Mouse (Mus musculus) forebrain, embryonic 13.5 days (tissue): ENCODE results near the gene Olfr224. TPM values are rescaled to one million over a fixed set of nuclear protein-coding genes. Genes with fewer than 3 reads are reported as not detected.

Source experiments
- ATAC-seq: fragments of 200-750 bp; cut with Nextera tagmentation; 2 replicates; pipeline ENCODE4 v1.8.0; 2017
- H3K27ac ChIP-seq: fragments of 300-500 bp; sonication (generic); 2 replicates; pipeline ENCODE4 v1.5.1; 2015; ENCODE audit warnings: inconsistent platforms, mild to moderate bottlenecking, moderate library complexity
- H3K27me3 ChIP-seq: fragments of 300-500 bp; sonication (generic); 2 replicates; pipeline ENCODE4 v1.6.1; 2015; ENCODE audit warnings: mild to moderate bottlenecking, inconsistent platforms
- H3K36me3 ChIP-seq: fragments of 300-500 bp; sonication (generic); 2 replicates; pipeline ENCODE4 v1.6.1; 2015; ENCODE audit warnings: mild to moderate bottlenecking, inconsistent platforms; ENCODE audit not compliant: poor library complexity, severe bottlenecking
- H3K4me1 ChIP-seq: fragments of 300-500 bp; sonication (generic); 2 replicates; pipeline ENCODE4 v1.6.1; 2015; ENCODE audit warnings: inconsistent platforms
- H3K4me2 ChIP-seq: fragments of 300-500 bp; sonication (generic); 2 replicates; pipeline ENCODE4 v1.6.1; 2015; ENCODE audit warnings: inconsistent platforms, mild to moderate bottlenecking, moderate library complexity
- H3K4me3 ChIP-seq: fragments of 300-500 bp; sonication (generic); 2 replicates; pipeline ENCODE4 v1.5.1; 2015; ENCODE audit warnings: mild to moderate bottlenecking, inconsistent platforms
- H3K9ac ChIP-seq: fragments of 300-500 bp; sonication (generic); 2 replicates; pipeline ENCODE4 v1.6.1; 2015; ENCODE audit warnings: mild to moderate bottlenecking, inconsistent platforms
- H3K9me3 ChIP-seq: fragments of 300-500 bp; sonication (generic); replicated peaks from 2 replicates; pipeline ENCODE4 v1.6.1; 2016; ENCODE audit warnings: inconsistent platforms
- WGBS: fragments of 180-500 bp; shearing (Covaris S2); methylation state at CpG from one replicate; pipeline ENCODE4 v1.1.7; 2015; 5-methylcytosine and 5-hydroxymethylcytosine counted together
- polyA plus RNA-seq: library from polyadenylated mRNA; unstranded; fragments of >200 nt; fragmentation: Nextera tagmentation; extraction: Ambion mirVana; gene quantifications from 2 replicates; pipeline ENCODE4 v1.2.1, GENCODE M21; 2015

Olfr224 gene
- polyA plus RNA-seq = not detected in 2 replicates

DNA sequence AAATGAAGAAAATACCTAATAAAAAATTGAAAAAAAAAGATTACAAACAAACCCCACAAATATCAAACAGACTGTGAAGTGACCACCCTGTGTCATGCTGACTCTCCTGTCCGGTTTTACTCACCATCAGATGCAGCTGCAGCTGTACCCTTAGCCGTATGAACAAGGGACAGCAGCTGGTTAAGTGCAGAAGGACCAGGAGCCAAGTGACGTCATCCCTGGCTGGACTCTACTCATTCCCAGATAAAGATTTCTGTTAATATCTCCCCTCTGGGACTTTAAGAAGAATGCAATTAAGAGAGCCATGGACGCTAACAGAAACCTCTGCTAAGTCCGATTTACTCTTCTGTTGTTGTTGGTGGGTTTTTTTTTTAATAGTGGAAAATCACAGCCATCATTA lies at the start of gene Olfr224:
Olfr224 (minus strand) TSS at position 149 of the 400 bp plus-strand sequence.
- Histone ChIP-seq H3K4me1 (no peaks in the 10 kb centered on the region), H3K4me3 (no peak within 1 kb of the TSS)

DNA sequence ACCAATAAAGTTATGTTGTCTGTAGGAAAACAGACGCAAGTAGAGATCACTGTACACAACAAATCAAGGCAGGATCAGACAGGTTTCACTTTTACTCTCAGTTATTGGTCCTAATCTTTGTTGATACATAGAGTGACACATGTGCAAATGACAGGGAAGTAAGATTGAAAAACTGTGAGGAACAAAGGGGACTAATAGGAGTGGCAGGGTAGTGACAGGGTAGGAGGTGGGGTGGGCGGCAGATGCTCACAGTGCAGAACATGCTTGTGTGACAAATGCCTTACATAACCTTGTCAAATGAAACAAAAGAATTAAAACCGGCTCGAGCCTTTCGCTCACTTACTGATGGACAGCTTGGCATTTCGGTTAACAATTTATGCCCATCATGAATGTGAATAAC lies 48.4 kb upstream of the Olfr224 start:
- no peaks in the 10 kb centered on the region for H3K27me3 ChIP-seq
- no peak overlapping the region for H3K9ac ChIP-seq
- H3K36me3 ChIP-seq = no peaks in the 10 kb centered on the region
- no peaks in the 10 kb centered on the region for H3K9me3 ChIP-seq
- WGBS = 60% methylated on average over 6 of the region's 6 CpGs
- no peaks in the 10 kb centered on the region for H3K4me1 ChIP-seq
- ATAC-seq = no peak
- H3K27ac ChIP-seq = no peak overlapping the region
- H3K4me3 ChIP-seq = no peak overlapping the region
- no peak overlapping the region for H3K4me2 ChIP-seq

More for the DNA sequence above, at the start of gene Olfr224:
- H3K9me3 ChIP-seq = no peaks in the 10 kb centered on the region
- ATAC-seq = no peak
- H3K27ac ChIP-seq = no peak within 1 kb of the TSS
- H3K9ac ChIP-seq = no peak within 1 kb of the TSS
- no peaks in the 10 kb centered on the region for H3K27me3 ChIP-seq
- WGBS = 81% methylated on average over 5 of the region's 5 CpGs
- H3K36me3 ChIP-seq = no peaks in the 10 kb centered on the region
- H3K4me2 ChIP-seq = no peak within 1 kb of the TSS

DNA sequence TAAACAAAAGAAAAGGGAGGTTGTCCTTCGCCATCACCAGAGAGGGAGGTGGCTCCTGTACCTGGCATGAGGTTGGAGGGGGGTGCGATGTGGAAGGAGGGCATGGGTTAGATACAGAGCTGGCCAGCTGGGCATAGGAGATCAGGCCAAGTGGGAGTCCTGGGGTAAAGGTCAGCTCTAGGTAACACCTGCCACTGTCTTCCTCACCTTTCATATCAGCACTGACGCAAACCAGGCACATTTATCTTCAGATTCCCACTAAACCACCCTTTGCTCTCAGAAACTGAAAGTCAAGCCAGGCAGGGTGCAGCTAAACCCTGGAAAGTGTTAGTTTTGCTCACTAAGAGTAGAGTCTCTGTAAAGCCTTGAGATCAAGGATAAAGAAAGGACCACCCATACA lies 48.0 kb upstream of the Olfr224 start:
- no peak overlapping the region for H3K9ac ChIP-seq

DNA sequence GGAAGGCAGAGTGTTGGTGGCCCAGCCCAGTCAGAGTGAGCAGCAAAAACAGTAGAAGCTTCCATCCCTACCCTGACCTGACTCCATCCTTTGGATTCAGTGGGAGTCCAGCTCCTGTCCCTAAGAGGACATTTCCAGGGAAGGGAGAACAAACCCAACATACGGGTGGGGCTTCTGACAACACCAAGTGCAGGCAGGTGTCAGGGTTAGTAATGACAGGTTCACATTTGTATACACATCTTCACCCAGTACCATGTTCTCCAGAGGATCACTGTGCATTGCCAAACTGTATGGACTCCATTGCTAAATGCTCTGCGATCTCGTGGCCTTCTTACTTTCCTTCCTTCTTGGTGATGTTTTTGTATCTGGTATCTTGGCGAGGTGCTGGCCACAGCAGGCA lies 45.6 kb upstream of the Olfr224 start, which contains the start of gene 2210407C18Rik:
2210407C18Rik (minus strand) TSS at position 101 of the 400 bp plus-strand sequence.
- Histone ChIP-seq H3K4me1 (no peaks in the 10 kb centered on the region), H3K9ac (no peak within 1 kb of the TSS), H3K4me3 (no peak within 1 kb of the TSS), H3K27ac (no peak within 1 kb of the TSS), H3K27me3 (no peaks in the 10 kb centered on the region), H3K36me3 (no peaks in the 10 kb centered on the region), H3K9me3 (no peaks in the 10 kb centered on the region), H3K4me2 (no peak within 1 kb of the TSS)
- 87% methylated on average over 4 of the region's 4 CpGs for WGBS
- ATAC-seq = no peak

More for the DNA sequence above, 48.0 kb upstream of the Olfr224 start:
- ATAC-seq = no peak
- H3K4me1 ChIP-seq = no peaks in the 10 kb centered on the region
- no peak overlapping the region for H3K4me3 ChIP-seq
- no peaks in the 10 kb centered on the region for H3K27me3 ChIP-seq
- H3K4me2 ChIP-seq = no peak overlapping the region
- no peaks in the 10 kb centered on the region for H3K36me3 ChIP-seq
- H3K27ac ChIP-seq = no peak overlapping the region
- WGBS = 69% methylated on average over 3 of the region's 3 CpGs
- H3K9me3 ChIP-seq = no peaks in the 10 kb centered on the region

DNA sequence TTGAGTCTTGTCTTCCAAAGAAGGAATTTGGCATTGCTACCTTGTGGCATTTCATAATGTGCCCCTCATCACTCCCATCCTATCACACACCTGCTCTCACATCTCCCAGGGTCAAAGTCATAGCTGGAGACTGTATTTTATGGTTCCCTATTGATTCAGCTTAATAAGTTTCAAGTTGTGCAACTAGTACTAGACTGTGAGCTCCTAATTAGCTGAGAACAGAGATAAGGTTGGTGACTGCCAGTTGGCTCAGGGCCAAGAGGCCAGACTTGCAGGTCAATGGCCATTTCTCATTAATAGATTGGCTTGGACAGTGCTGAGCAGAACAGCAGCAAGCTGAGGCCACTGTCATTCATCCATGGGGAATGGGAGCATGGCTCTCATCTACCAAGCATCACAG lies 44.2 kb upstream of the Olfr224 start:
- Histone ChIP-seq H3K9me3 (no peaks in the 10 kb centered on the region), H3K4me3 (no peak overlapping the region), H3K4me2 (no peak overlapping the region), H3K9ac (no peak overlapping the region), H3K36me3 (no peaks in the 10 kb centered on the region), H3K4me1 (no peaks in the 10 kb centered on the region), H3K27me3 (no peaks in the 10 kb centered on the region), H3K27ac (no peak overlapping the region)
- no peak for ATAC-seq

DNA sequence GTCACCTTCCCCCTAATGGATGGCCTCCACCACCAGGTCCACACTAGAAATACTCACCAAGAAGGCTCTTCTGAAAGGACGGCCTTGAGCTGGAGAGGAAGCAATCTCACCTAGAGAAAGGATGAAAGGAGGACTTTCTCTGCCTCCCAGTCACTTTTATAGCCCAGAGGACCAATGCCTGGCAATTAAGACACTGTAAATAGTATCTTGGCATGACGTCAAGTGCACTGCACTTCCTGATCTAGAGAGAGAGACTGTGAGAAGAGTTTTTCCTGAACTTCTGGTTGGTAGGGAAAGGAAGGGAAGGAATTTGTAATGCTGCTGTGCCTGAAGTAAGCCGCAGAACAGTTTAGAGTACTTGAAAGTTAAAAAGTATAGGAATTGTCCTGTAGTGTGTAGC lies 43.0 kb upstream of the Olfr224 start:
- Histone ChIP-seq H3K27me3 (no peaks in the 10 kb centered on the region), H3K4me3 (no peak overlapping the region), H3K36me3 (no peaks in the 10 kb centered on the region), H3K4me2 (no peak overlapping the region), H3K4me1 (no peaks in the 10 kb centered on the region), H3K9me3 (no peaks in the 10 kb centered on the region), H3K27ac (no peak overlapping the region), H3K9ac (no peak overlapping the region)
- ATAC-seq = no peak
- 80% methylated on average over 3 of the region's 3 CpGs for whole genome bisulfite sequencing

DNA sequence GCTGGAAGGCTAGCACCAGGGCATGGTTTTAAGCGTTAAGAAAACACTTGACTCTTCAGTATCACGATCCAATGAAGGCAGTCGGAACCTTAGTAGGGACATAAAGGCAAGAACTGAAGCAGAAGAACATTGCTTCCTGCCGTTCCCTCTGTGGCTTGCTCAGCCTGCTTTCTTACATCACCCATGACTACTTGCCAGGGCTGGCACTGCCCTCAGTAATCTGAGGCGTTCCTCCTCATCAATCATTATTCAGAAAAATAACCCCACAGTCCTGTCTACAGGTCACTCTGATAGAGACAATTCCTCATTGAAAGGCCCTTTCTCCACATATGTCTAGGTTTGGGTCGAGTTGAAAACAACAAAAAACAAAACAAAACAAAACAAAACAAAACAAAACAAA lies 36.7 kb upstream of the Olfr224 start:
- H3K9ac ChIP-seq = no peak overlapping the region
- no peak for ATAC-seq

DNA sequence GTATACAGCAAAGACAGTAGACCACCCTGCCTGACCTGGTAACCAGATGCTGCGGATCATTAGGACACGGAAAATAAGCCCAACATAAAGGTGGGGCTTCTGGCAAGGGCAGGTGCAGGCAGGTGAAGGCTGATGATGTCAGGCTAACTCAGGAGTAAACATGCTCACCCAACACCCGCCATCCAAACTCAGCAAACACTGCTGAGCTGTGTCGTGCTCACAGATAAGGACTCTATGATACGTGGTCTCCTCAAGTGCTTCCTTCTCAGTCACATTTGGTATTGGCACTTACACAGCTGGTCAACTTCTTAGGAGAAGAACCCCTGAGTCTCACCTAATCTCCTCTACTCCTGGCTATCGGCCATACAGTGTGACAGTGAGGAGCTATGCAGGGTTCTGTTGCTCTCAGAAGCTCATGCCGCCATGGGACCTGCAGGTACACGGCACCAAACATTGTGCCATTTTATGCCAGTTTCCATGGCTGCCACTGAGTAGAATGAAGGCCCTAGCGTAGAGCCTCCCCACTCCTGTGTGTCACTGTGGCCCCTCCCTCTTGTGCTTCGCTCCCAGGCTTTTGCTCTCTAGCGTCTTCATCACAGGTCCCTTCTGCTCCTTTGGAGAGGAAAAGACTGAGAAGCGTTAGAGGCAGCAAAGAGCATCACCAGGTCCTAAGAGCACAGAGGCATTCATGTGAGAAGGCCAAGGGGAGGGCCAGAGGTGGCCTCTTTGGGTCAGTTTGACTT lies 36.0 kb upstream of the Olfr224 start:
- H3K27me3 ChIP-seq = no peaks in the 10 kb centered on the region
- H3K36me3 ChIP-seq = no peaks in the 10 kb centered on the region
- no peak overlapping the region for H3K27ac ChIP-seq
- H3K9me3 ChIP-seq = no peaks in the 10 kb centered on the region
- ATAC-seq = no peak
- H3K4me3 ChIP-seq = no peak overlapping the region
- H3K4me1 ChIP-seq = no peaks in the 10 kb centered on the region
- H3K9ac ChIP-seq = no peak overlapping the region
- WGBS = 88% methylated on average over 12 of the region's 12 CpGs
- no peak overlapping the region for H3K4me2 ChIP-seq

More for the DNA sequence above, 36.7 kb upstream of the Olfr224 start:
- Histone ChIP-seq H3K4me2 (no peak overlapping the region), H3K4me3 (no peak overlapping the region), H3K27me3 (no peaks in the 10 kb centered on the region), H3K36me3 (no peaks in the 10 kb centered on the region), H3K9me3 (no peaks in the 10 kb centered on the region), H3K4me1 (no peaks in the 10 kb centered on the region), H3K27ac (no peak overlapping the region)
- whole genome bisulfite sequencing = 89% methylated on average over 6 of the region's 6 CpGs

DNA sequence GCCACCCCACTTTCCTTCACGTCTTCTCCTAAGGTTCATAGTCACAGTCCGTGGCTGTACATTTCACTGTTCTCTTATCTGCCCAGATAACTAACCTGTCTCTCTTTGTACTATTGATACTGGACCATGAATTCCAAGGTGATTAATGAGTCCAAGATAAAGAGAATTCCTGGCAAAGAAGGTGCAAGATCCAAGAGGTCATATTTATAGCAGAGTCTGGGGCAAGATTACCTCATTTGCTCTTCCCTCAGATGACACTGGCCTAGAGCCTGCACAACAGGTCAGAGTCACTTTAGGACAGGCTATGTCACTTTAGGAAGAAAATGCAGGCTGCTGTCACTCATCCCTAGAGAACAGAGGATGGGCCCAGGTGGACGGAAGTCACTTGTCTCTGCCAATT lies 34.9 kb upstream of the Olfr224 start:
- WGBS = 89% methylated on average over 3 of the region's 3 CpGs
- H3K27me3 ChIP-seq = no peaks in the 10 kb centered on the region
- no peak overlapping the region for H3K9ac ChIP-seq
- no peak for ATAC-seq
- no peaks in the 10 kb centered on the region for H3K4me1 ChIP-seq
- no peaks in the 10 kb centered on the region for H3K9me3 ChIP-seq
- H3K4me3 ChIP-seq = no peak overlapping the region
- no peak overlapping the region for H3K4me2 ChIP-seq
- H3K36me3 ChIP-seq = no peaks in the 10 kb centered on the region
- no peak overlapping the region for H3K27ac ChIP-seq

DNA sequence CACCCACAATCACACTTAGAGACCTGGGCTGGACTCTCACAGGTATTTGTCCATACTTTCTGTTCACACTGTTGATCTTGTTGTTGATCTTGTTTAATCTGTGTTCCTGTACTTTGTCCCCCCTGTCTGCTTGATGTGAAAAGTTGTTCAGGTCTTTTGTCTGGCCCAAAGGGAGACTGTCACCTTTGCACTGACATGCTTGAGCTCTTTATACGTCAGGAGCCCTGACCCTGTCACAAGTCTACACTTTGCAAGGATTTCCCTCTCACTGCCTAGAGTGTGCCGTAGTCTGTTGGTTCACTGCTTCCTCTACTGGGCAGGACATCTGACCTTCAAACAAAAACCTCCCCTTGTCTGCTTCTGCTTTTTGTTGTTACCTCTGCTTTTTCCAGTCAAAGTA lies 34.3 kb upstream of the Olfr224 start:
- Histone ChIP-seq H3K4me1 (no peaks in the 10 kb centered on the region), H3K27ac (no peak overlapping the region), H3K9ac (no peak overlapping the region), H3K4me3 (no peak overlapping the region), H3K4me2 (no peak overlapping the region), H3K9me3 (no peaks in the 10 kb centered on the region), H3K27me3 (no peaks in the 10 kb centered on the region), H3K36me3 (no peaks in the 10 kb centered on the region)
- 66% methylated on average over 2 of the region's 2 CpGs for WGBS
- no peak for ATAC-seq

DNA sequence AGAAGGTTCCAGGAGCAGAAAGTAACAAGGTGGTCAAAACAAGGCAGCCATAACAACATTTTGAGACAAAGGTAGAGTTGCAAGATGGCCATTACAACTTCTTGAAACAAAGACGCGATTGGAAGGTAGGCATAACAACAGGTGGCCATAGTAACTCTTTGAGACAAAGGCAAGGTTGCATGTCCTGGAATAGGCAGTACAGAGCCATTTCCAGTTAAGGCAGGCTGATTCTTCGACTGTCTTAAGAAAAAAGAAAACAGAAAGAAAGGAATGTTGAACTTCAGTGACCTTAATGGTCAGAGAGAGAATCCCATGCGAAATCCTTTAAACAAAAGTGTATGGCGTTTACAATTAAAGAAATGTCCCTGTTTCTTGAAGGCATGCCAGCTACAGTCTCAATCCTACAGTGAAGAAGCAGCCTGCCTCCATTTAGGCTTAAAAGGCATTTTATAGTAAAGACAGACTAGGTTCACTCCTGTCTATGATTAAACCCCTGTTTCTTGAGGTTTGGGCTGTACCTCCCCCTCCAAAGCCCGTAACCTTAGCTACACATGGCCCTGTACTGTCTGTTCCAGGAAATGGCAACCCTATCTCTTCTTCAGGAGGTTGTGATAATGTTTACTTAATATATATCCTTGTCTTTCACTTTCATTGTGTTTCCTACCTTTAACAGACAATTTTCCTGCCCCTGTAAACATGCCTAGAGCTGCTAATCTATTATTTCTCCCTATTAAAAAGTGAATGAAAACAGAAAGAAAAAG lies 32.6 kb upstream of the Olfr224 start:
- 87% methylated on average over 6 of the region's 6 CpGs for WGBS
- H3K9me3 ChIP-seq = no peaks in the 10 kb centered on the region
- H3K9ac ChIP-seq = no peak overlapping the region
- H3K36me3 ChIP-seq = no peaks in the 10 kb centered on the region
- no peak overlapping the region for H3K27ac ChIP-seq
- H3K4me2 ChIP-seq = no peak overlapping the region
- H3K27me3 ChIP-seq = no peaks in the 10 kb centered on the region
- no peak for ATAC-seq
- no peak overlapping the region for H3K4me3 ChIP-seq
- H3K4me1 ChIP-seq = no peaks in the 10 kb centered on the region

DNA sequence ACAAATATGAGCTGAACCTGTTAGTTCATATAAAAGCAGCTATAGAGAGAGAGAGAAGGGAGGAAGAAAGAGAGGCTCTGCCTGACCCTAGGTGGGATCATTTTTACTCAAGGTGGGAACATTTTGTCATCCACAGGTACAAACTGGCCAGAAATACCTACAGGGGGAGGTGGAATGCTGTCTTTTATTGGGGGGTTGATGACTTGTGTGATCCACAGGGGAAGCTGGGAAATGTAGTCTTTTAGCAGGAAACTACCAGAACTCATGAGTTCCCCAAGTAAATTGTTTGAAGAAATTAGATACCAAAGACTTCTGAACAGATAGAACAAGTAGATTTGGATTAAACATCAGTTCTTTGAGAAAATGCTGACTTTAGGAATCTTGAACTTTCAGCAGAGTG lies 31.7 kb upstream of the Olfr224 start:
- Histone ChIP-seq H3K36me3 (no peaks in the 10 kb centered on the region), H3K9ac (no peak overlapping the region), H3K4me1 (no peaks in the 10 kb centered on the region), H3K4me2 (no peak overlapping the region), H3K27ac (no peak overlapping the region), H3K9me3 (no peaks in the 10 kb centered on the region), H3K4me3 (no peak overlapping the region), H3K27me3 (no peaks in the 10 kb centered on the region)
- ATAC-seq = no peak
